Mouse (Mus musculus): Measurements from ENCODE around the gene Sh3bp1. TPM values are rescaled to one million over a fixed set of nuclear protein-coding genes. Genes with fewer than 3 reads are reported as not detected.
A peak's percentile ranks its signal among the peaks of the same experiment; 100 is the strongest.

Sh3bp1 gene
- total RNA-seq, 2 experiments from 2014 or later, result 7.2 to 8.5 TPM

- DNase-seq, result peak; percentile 92
Measured at GRCm38 (mm10) chr15:78876991-78877809, 22.4 kb upstream of the Sh3bp1 start, which contains the start of gene Gga1. Gene Gga1, plus strand, starts transcription at chr15:78877190.

GRCm38 (mm10) chr15:78877810-78878390 lies 21.7 kb upstream of the Sh3bp1 start:
- peak in 1 of 2 experiments; percentile 40 for DNase-seq

GRCm38 (mm10) chr15:78878792-78879516 lies 20.6 kb upstream of the Sh3bp1 start:
- peak in 1 of 2 experiments; percentile 35 for DNase-seq

- DNase-seq, result no peak
Measured at GRCm38 (mm10) chr15:78880432-78880831, 19.1 kb upstream of the Sh3bp1 start.

- no peak for DNase-seq
Measured at GRCm38 (mm10) chr15:78881828-78882227, 17.7 kb upstream of the Sh3bp1 start.

- DNase-seq, result no peak
Measured at GRCm38 (mm10) chr15:78889401-78889853, 10.1 kb upstream of the Sh3bp1 start.

- DNase-seq, result no peak
Measured at GRCm38 (mm10) chr15:78892440-78892839, 7.1 kb upstream of the Sh3bp1 start.

- no peak for DNase-seq
Measured at GRCm38 (mm10) chr15:78894726-78895125, 4.8 kb upstream of the Sh3bp1 start.

- DNase-seq, result no peak
Measured at GRCm38 (mm10) chr15:78895741-78896140, 3.8 kb upstream of the Sh3bp1 start.

GRCm38 (mm10) chr15:78896149-78896548 lies 3.4 kb upstream of the Sh3bp1 start:
- no peak for DNase-seq

- peak in 1 of 2 experiments; percentile 48 for DNase-seq
Measured at GRCm38 (mm10) chr15:78897488-78897887, 2.1 kb upstream of the Sh3bp1 start.

GRCm38 (mm10) chr15:78898507-78899001 lies 1.0 kb upstream of the Sh3bp1 start:
- no peak for DNase-seq

- DNase-seq, result no peak
Measured at GRCm38 (mm10) chr15:78899409-78899739, 194 bp upstream of the Sh3bp1 start, which contains the start of gene Gm49510. Gene Gm49510, plus strand, starts transcription at chr15:78899667.

- DNase-seq, result peak in 1 of 2 experiments; percentile 40
Measured at GRCm38 (mm10) chr15:78900585-78901421, 1.2 kb downstream of the Sh3bp1 start.

- DNase-seq, result no peak
Measured at GRCm38 (mm10) chr15:78901422-78901789, 1.8 kb downstream of the Sh3bp1 start.

- peak; percentile 79 to 90 for DNase-seq
Measured at GRCm38 (mm10) chr15:78903243-78903642, 3.7 kb downstream of the Sh3bp1 start.

- DNase-seq, result no peak
Measured at GRCm38 (mm10) chr15:78908399-78908798, 8.8 kb downstream of the Sh3bp1 start.

GRCm38 (mm10) chr15:78908982-78909381 lies 9.4 kb downstream of the Sh3bp1 start:
- no peak for DNase-seq

GRCm38 (mm10) chr15:78912040-78912439 lies 12.5 kb downstream of the Sh3bp1 start:
- DNase-seq, result peak in 1 of 2 experiments; percentile 24

- DNase-seq, result peak; percentile 93 to 96
Measured at GRCm38 (mm10) chr15:78913632-78914090, 14.1 kb downstream of the Sh3bp1 start, which contains the start of gene Pdxp. Gene Pdxp, plus strand, starts transcription at chr15:78913919.

- DNase-seq, result peak in 1 of 2 experiments; percentile 15
Measured at GRCm38 (mm10) chr15:78914091-78914822, 14.7 kb downstream of the Sh3bp1 start.
